Mouse (Mus musculus): Measurements from ENCODE around the gene Cd300c2. TPM values are rescaled to one million over a fixed set of nuclear protein-coding genes. Genes with fewer than 3 reads are reported as not detected.
"Not testable (repeated sequence)": the region's sequence is repeated elsewhere in the genome, so short reads cannot be mapped to it uniquely, and the experiment has no call there.

Cd300c2 gene
- polyA plus RNA-seq (2014; fragmentation: Nextera tagmentation; extraction: Ambion mirVana): 4.1 and 4.2 TPM in 2 replicates

GRCm38 (mm10) chr11:115001474-115002040 is at the start of gene Cd300c2:
Cd300c2 (minus strand) TSS chr11:115001880.
- H3K9ac ChIP-seq (ENCODE audit: low read length): no peak within 1 kb of the TSS
- H3K4me2 ChIP-seq (ENCODE audit: low read length): no peak within 1 kb of the TSS
- no peaks in the 10 kb centered on the region; the same call in 1 of the 2 replicates for H3K27me3 ChIP-seq (ENCODE audit: control insufficient read depth, insufficient read depth, low read length)
- 72% methylated on average over 7 of the region's 7 CpGs for WGBS
- no peaks in the 10 kb centered on the region for H3K9me3 ChIP-seq (ENCODE audit: control insufficient read depth, low read length)
- no peak for ATAC-seq (ENCODE audit: insufficient number of reproducible peaks, insufficient read depth, low FRiP score, low read depth)
- H3K4me1 ChIP-seq (ENCODE audit: control insufficient read depth in 2 of 2, insufficient read depth in 2 of 2, low read length in 2 of 2): no peaks in the 10 kb centered on the region
- no peak within 1 kb of the TSS for H3K27ac ChIP-seq (replicated peaks in 1 of 2; ENCODE audit: control insufficient read depth in 1 of 2, insufficient read depth in 1 of 2, low read depth in 2 of 2, low read length in 2 of 2)
- no peaks in the 10 kb centered on the region for H3K36me3 ChIP-seq (ENCODE audit: control insufficient read depth, insufficient read depth, low read length)
- no peak within 1 kb of the TSS for H3K4me3 ChIP-seq (ENCODE audit: control insufficient read depth in 1 of 2, insufficient read depth in 1 of 2, low read depth in 1 of 2, low read length in 2 of 2)

GRCm38 (mm10) chr11:115049282-115049895 is 47.7 kb upstream of the Cd300c2 start:
- no peaks in the 10 kb centered on the region for H3K9me3 ChIP-seq (ENCODE audit: control insufficient read depth, low read length)
- H3K4me3 ChIP-seq (ENCODE audit: control insufficient read depth in 1 of 2, insufficient read depth in 1 of 2, low read depth in 1 of 2, low read length in 2 of 2): no peak overlapping the region
- H3K4me1 ChIP-seq (ENCODE audit: control insufficient read depth in 2 of 2, insufficient read depth in 2 of 2, low read length in 2 of 2): no peaks in the 10 kb centered on the region
- H3K4me2 ChIP-seq (ENCODE audit: low read length): no peak overlapping the region
- no peaks in the 10 kb centered on the region for H3K36me3 ChIP-seq (ENCODE audit: control insufficient read depth, insufficient read depth, low read length)
- no peak overlapping the region for H3K9ac ChIP-seq (ENCODE audit: low read length)
- no peak overlapping the region for H3K27ac ChIP-seq (replicated peaks in 1 of 2; ENCODE audit: control insufficient read depth in 1 of 2, insufficient read depth in 1 of 2, low read depth in 2 of 2, low read length in 2 of 2)
- no peaks in the 10 kb centered on the region for H3K27me3 ChIP-seq (ENCODE audit: control insufficient read depth, insufficient read depth, low read length)
- no peak for ATAC-seq (ENCODE audit: insufficient number of reproducible peaks, insufficient read depth, low FRiP score, low read depth)
- WGBS: 31% methylated on average over 3 of the region's 3 CpGs

GRCm38 (mm10) chr11:115048259-115048658 is 46.6 kb upstream of the Cd300c2 start, which contains the start of gene Cd300ld3:
Cd300ld3 (minus strand) TSS chr11:115048409.
- no peaks in the 10 kb centered on the region for H3K9me3 ChIP-seq (ENCODE audit: control insufficient read depth, low read length)
- WGBS: 74% methylated on average over 2 of the region's 2 CpGs
- no peaks in the 10 kb centered on the region for H3K36me3 ChIP-seq (ENCODE audit: control insufficient read depth, insufficient read depth, low read length)
- H3K4me1 ChIP-seq (ENCODE audit: control insufficient read depth in 2 of 2, insufficient read depth in 2 of 2, low read length in 2 of 2): no peaks in the 10 kb centered on the region
- no peak within 1 kb of the TSS for H3K27ac ChIP-seq (replicated peaks in 1 of 2; ENCODE audit: control insufficient read depth in 1 of 2, insufficient read depth in 1 of 2, low read depth in 2 of 2, low read length in 2 of 2)
- ATAC-seq (ENCODE audit: insufficient number of reproducible peaks, insufficient read depth, low FRiP score, low read depth): no peak
- no peak within 1 kb of the TSS for H3K4me3 ChIP-seq (ENCODE audit: control insufficient read depth in 1 of 2, insufficient read depth in 1 of 2, low read depth in 1 of 2, low read length in 2 of 2)
- no peaks in the 10 kb centered on the region for H3K27me3 ChIP-seq (ENCODE audit: control insufficient read depth, insufficient read depth, low read length)
- H3K9ac ChIP-seq (ENCODE audit: low read length): no peak within 1 kb of the TSS
- no peak within 1 kb of the TSS for H3K4me2 ChIP-seq (ENCODE audit: low read length)

GRCm38 (mm10) chr11:115037669-115038068 is 36.0 kb upstream of the Cd300c2 start, which contains the start of gene Cd300ld5:
Cd300ld5 (minus strand) TSS chr11:115037769.
- ATAC-seq (ENCODE audit: insufficient number of reproducible peaks, insufficient read depth, low FRiP score, low read depth): not testable (repeated sequence)

GRCm38 (mm10) chr11:115026912-115027311 is 25.2 kb upstream of the Cd300c2 start, which contains the start of gene Cd300ld4:
Cd300ld4 (minus strand) TSS chr11:115027012.
- H3K27me3 ChIP-seq (ENCODE audit: control insufficient read depth, insufficient read depth, low read length); H3K36me3 ChIP-seq (ENCODE audit: control insufficient read depth, insufficient read depth, low read length); H3K9ac ChIP-seq (ENCODE audit: low read length); H3K4me2 ChIP-seq (ENCODE audit: low read length); H3K27ac ChIP-seq (replicated peaks in 1 of 2; ENCODE audit: control insufficient read depth in 1 of 2, insufficient read depth in 1 of 2, low read depth in 2 of 2, low read length in 2 of 2); H3K4me1 ChIP-seq (ENCODE audit: control insufficient read depth in 2 of 2, insufficient read depth in 2 of 2, low read length in 2 of 2); ATAC-seq (ENCODE audit: insufficient number of reproducible peaks, insufficient read depth, low FRiP score, low read depth); H3K9me3 ChIP-seq (ENCODE audit: control insufficient read depth, low read length); H3K4me3 ChIP-seq (ENCODE audit: control insufficient read depth in 1 of 2, insufficient read depth in 1 of 2, low read depth in 1 of 2, low read length in 2 of 2): not testable (repeated sequence)
- WGBS: no CpG with 5 or more reads among the region's 6 CpGs

More at GRCm38 (mm10) chr11:115037669-115038068, 36.0 kb upstream of the Cd300c2 start, which contains the start of gene Cd300ld5:
- not testable (repeated sequence) for H3K4me2 ChIP-seq (ENCODE audit: low read length); H3K27ac ChIP-seq (replicated peaks in 1 of 2; ENCODE audit: control insufficient read depth in 1 of 2, insufficient read depth in 1 of 2, low read depth in 2 of 2, low read length in 2 of 2); H3K4me1 ChIP-seq (ENCODE audit: control insufficient read depth in 2 of 2, insufficient read depth in 2 of 2, low read length in 2 of 2); H3K9ac ChIP-seq (ENCODE audit: low read length); H3K4me3 ChIP-seq (ENCODE audit: control insufficient read depth in 1 of 2, insufficient read depth in 1 of 2, low read depth in 1 of 2, low read length in 2 of 2); H3K36me3 ChIP-seq (ENCODE audit: control insufficient read depth, insufficient read depth, low read length); H3K27me3 ChIP-seq (ENCODE audit: control insufficient read depth, insufficient read depth, low read length); H3K9me3 ChIP-seq (ENCODE audit: control insufficient read depth, low read length)
- no CpG with 5 or more reads among the region's 6 CpGs for WGBS

- no CpG with 5 or more reads among the region's 7 CpGs for WGBS
- H3K27me3 ChIP-seq (ENCODE audit: control insufficient read depth, insufficient read depth, low read length); H3K27ac ChIP-seq (replicated peaks in 1 of 2; ENCODE audit: control insufficient read depth in 1 of 2, insufficient read depth in 1 of 2, low read depth in 2 of 2, low read length in 2 of 2); H3K4me3 ChIP-seq (ENCODE audit: control insufficient read depth in 1 of 2, insufficient read depth in 1 of 2, low read depth in 1 of 2, low read length in 2 of 2); H3K4me1 ChIP-seq (ENCODE audit: control insufficient read depth in 2 of 2, insufficient read depth in 2 of 2, low read length in 2 of 2); ATAC-seq (ENCODE audit: insufficient number of reproducible peaks, insufficient read depth, low FRiP score, low read depth); H3K4me2 ChIP-seq (ENCODE audit: low read length); H3K36me3 ChIP-seq (ENCODE audit: control insufficient read depth, insufficient read depth, low read length); H3K9me3 ChIP-seq (ENCODE audit: control insufficient read depth, low read length); H3K9ac ChIP-seq (ENCODE audit: low read length): not testable (repeated sequence)
Measured at GRCm38 (mm10) chr11:115016093-115016492, 14.4 kb upstream of the Cd300c2 start, which contains the start of gene Cd300ld2. Cd300ld2 (minus strand) TSS chr11:115016193.

GRCm38 (mm10) chr11:115004070-115004469 is 2.4 kb upstream of the Cd300c2 start:
- Histone ChIP-seq H3K4me3 (ENCODE audit: control insufficient read depth in 1 of 2, insufficient read depth in 1 of 2, low read depth in 1 of 2, low read length in 2 of 2) (no peak overlapping the region), H3K4me1 (ENCODE audit: control insufficient read depth in 2 of 2, insufficient read depth in 2 of 2, low read length in 2 of 2) (no peaks in the 10 kb centered on the region), H3K9ac (ENCODE audit: low read length) (no peak overlapping the region), H3K27me3 (ENCODE audit: control insufficient read depth, insufficient read depth, low read length) (no peaks in the 10 kb centered on the region; the same call in 1 of the 2 replicates), H3K9me3 (ENCODE audit: control insufficient read depth, low read length) (no peaks in the 10 kb centered on the region), H3K27ac (replicated peaks in 1 of 2; ENCODE audit: control insufficient read depth in 1 of 2, insufficient read depth in 1 of 2, low read depth in 2 of 2, low read length in 2 of 2) (no peak overlapping the region), H3K4me2 (ENCODE audit: low read length) (no peak overlapping the region), H3K36me3 (ENCODE audit: control insufficient read depth, insufficient read depth, low read length) (no peaks in the 10 kb centered on the region)
- no peak for ATAC-seq (ENCODE audit: insufficient number of reproducible peaks, insufficient read depth, low FRiP score, low read depth)
- WGBS: 75% methylated on average over 5 of the region's 5 CpGs

Data from heart, embryonic 14.5 days (tissue).